Mouse (Mus musculus): ENCODE measurements at regions not wholly inside any gene's neighbourhood (a gene's known extent, or its start where the extent isn't known, plus 50 kb on each side); places are given as distances from the start of the nearest gene placed in this dataset.
A peak's percentile ranks its signal among the peaks of the same experiment; 100 is the strongest.
"Not testable (repeated sequence)": the region's sequence is repeated elsewhere in the genome, so short reads cannot be mapped to it uniquely, and the experiment has no call there.

GRCm38 (mm10) chr1:168738005-168738404, 305.9 kb upstream of the Pbx1 start:
- intact Hi-C loops (cut with DNase I) = no loop called here
- no peak for DNase-seq (ENCODE audit: low spot score in 2 of 2)

- no peak for DNase-seq (ENCODE audit: low spot score in 2 of 2)
- intact Hi-C loops (cut with DNase I) = no loop called here
These were observed 305.3 kb upstream of the Pbx1 start for GRCm38 (mm10) chr1:168737277-168737863.

GRCm38 (mm10) chr1:168733066-168733465, 301.0 kb upstream of the Pbx1 start:
- no peak for DNase-seq (ENCODE audit: low spot score in 2 of 2)

DNA sequence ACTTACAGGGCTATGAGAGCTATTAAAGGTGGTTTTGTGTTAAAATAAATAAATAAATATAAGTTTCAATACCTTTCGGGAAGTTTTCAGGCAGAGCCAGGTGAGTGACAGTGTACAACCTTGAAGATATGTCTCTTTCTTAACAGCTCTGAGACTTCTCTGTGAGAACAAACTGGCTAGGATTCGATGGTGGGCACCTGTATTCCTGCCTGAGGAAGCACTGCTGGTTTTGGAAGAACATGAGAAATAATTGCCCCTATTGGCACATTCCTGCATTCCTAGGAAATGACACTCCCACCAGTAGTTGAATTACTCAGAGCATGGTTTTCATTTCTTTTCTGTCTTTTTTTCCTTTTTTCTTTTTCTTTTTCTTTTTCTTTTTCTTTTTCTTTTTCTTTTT, 277.8 kb upstream of the Pbx1 start:
- intact Hi-C loops (cut with DNase I) = no loop called here
- DNase-seq (ENCODE audit: low spot score in 2 of 2) = no peak

More at GRCm38 (mm10) chr1:168733066-168733465, 301.0 kb upstream of the Pbx1 start:
- intact Hi-C loops (cut with DNase I) = no loop called here

DNA sequence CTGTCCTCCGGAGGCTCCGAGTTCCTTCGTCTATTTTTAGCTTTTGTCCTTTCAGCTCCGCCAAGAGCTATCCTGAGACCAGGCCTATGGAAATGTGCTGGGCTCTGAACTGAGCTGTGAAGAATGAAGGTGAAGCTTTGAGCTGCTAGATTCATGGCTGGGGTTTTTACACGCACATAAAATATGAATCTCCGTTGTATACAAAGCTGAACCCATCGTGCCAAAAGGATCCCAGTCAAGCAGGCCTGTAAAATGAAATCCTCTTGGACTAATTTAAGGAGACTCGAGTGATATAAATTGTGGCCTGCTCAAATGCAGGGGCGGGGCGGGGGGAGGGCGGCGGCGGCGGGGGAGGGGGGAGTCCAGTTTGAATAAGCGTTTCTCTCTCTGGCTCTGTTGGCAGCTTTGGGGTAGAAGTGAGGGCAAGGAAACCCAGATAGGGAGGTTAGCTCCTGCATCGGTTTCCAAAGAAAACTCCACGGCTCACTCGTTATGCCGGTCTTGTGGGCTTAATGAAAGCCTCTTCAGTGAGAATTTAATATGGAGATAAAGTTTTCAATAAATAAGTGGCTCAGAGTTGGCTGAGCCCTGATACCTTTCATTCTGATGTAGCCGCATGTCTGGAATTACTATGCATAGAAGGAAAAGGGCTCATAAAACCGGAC, 277.1 kb upstream of the Pbx1 start:
- DNase-seq (ENCODE audit: low spot score in 2 of 2) = peak; percentile 16 to 36
- intact Hi-C loops (cut with DNase I) = no loop called here

DNA sequence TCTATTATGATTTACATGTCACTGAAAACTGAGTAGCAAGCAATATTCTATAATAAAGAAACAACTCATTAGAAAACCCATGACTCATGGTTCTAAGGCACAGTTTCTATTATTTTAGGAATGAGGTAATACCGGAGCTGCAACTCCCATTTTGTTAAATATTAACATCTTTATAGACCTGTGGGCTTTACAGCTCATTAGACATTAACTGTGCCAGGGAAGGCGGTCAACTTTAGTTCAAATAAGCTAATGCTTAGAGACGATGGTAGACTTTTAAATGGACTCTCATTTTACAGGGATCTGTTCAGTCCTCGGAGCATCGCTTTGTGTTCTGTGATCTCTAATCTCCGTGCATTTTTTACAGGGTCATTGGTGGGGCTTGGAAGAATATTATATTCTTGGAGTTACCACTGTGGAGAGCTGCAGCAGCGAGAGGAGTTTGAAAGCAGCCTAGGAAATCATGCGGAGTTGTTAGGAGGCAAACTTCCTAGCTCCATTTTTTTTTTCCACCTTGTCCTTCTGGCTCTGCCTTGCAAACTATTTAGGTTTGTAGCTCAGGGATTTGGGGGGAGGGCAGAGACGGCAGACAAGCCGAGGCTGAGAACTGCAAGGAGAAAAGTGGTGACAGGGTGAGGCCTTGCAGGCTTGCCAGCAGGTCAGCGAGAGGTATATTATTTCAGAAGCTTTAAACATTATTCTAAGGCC, 276.2 kb upstream of the Pbx1 start:
- peak; percentile 6 to 12 for DNase-seq (ENCODE audit: low spot score in 2 of 2)
- intact Hi-C loops (cut with DNase I) = no loop called here

DNA sequence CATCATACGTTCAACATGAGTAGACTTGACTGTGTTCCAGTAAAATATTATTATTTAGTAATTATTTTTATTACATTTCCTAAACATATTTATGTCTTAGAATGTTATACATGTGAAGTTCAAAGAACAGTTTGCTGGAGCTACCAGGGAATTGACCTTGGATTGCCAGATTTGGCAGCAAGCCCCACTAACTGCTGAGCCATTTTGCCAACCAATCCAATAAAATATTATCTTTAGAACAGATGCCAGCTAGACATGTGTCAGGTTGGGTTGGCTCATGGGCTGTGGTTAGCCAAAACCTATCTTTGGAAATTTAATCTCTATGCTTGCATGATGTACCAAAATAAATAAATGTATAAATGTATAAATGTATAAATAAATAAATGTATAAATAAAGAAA, 265.3 kb upstream of the Pbx1 start:
- intact Hi-C loops (cut with DNase I) = no loop called here
- DNase-seq (ENCODE audit: low spot score in 2 of 2) = no peak

- peak in 1 of 2 experiments; percentile 17 for DNase-seq (ENCODE audit: low spot score in 2 of 2)
These were observed 254.8 kb upstream of the Pbx1 start for GRCm38 (mm10) chr1:168686821-168687220.

GRCm38 (mm10) chr1:168685147-168685546, 253.1 kb upstream of the Pbx1 start:
- intact Hi-C loops (cut with DNase I) = no loop called here
- no peak for DNase-seq (ENCODE audit: low spot score in 2 of 2)

More at GRCm38 (mm10) chr1:168686821-168687220, 254.8 kb upstream of the Pbx1 start:
- intact Hi-C loops (cut with DNase I) = no loop called here

DNA sequence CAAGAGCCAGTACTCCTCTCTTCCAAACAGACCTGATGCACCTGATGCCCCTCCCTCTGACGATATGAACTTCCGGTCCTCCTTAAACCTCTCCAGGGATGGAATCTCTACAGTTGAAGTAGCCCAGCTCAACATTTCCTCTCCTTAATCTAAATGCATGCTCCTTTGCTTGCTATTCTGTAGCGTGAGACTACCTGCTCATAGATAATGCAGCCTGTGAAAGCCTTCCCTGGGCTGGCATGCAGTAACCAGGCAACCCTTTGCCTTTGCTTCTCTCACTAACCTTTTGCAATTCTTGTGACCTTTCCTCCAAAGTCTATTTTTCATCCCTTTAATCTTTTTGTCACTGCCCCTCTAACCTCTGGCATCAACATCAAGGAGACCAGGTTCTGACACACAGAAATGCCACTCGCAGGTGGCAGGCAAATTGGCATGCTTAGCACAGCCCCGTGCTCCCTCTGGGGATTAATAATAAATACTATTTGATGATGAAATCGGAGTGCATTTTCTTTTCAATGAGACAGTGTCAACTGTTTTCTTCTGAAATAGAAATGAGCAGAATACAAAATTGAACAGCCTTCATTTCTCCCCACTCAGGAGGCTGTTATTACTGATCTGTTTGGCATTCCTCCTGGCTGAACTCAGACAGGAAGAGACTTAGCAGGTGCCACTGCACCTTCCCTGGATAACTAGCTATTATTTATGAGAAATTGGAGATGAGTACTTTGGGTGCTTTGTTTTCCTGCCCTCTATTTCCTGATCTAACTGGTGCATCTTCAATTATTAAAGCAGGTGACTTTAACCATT, 249.8 kb upstream of the Pbx1 start:
- DNase-seq (ENCODE audit: low spot score in 2 of 2) = no peak
- intact Hi-C loops (cut with DNase I) = no loop called here

DNA sequence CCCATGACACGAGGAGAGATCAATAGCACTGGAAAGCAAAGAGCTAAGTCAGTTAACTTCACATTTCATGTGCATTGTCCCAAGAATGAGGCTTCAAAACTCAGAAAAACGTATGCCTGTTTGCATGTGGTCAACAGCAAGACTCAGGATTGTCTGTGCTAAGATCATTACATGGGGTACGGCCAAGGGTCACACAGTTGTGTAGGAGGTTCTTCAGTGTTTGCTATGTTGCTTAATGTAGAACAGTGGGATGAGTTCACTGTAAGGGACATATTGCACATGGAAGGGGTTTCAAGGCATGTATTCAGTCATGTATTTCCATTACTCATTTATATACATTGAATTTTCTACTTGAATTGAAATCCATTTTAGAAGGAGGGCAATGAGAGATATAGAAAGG, 248.6 kb upstream of the Pbx1 start:
- intact Hi-C loops (cut with DNase I) = no loop called here
- no peak for DNase-seq (ENCODE audit: low spot score in 2 of 2)

GRCm38 (mm10) chr1:168676418-168677413, 244.6 kb upstream of the Pbx1 start:
- DNase-seq (ENCODE audit: low spot score in 2 of 2) = peak in 1 of 2 experiments; percentile 32
- intact Hi-C loops (cut with DNase I) = loop anchor here (5.0 kb wide), 1 partner anchor 244 kb away; the partner anchor contains the start of gene Pbx1

GRCm38 (mm10) chr1:168675741-168676140, 243.7 kb upstream of the Pbx1 start:
- DNase-seq (ENCODE audit: low spot score in 2 of 2) = no peak
- intact Hi-C loops (cut with DNase I) = loop anchor here (5.0 kb wide), 1 partner anchor 243 kb away; the partner anchor contains the start of gene Pbx1

DNA sequence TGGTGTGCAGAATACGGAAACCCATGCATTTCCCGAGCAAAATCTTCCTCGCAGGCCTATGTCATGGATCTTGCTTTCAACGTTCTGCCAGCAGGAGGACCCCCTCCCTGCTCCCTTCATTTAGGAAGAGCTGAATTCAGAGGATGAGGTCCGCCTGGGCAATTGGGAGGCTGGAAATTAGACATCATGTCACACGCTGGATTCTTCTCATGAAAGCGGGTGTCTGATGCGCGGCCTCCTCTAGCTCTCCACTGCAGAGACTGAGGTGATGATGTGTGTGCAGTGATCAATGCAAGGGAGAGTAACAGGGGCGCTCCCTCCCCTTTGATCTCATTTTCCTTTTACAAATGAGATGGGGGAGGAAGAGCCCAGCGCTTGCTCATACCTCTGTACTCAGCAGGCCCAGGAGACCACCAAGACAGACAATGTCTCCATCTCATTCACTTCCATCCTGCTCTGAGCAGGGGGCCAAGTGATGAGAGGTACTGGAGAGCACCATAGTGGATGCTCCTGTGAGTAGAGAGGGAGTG, 230.8 kb upstream of the Pbx1 start:
- no peak for DNase-seq (ENCODE audit: low spot score in 2 of 2)
- intact Hi-C loops (cut with DNase I) = no loop called here

DNA sequence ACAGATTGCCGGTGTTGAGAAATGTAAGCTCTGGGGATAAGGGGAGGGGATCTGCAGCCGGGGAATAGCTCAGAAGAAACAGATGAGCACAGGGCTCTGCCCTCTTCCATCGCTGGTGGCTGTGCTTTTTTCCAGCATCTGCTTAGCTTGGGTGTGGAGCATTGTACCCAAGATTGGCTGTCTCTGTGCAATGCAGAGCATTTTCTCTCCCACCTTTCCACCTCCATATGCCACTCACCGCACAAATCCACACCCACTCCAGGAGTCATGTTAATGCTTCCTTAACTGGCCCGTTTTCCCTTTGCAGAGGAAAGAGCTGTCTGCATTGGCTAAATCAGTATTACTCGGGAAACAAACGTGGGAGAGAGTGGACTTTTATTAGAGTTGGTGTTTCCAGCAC, 228.9 kb upstream of the Pbx1 start:
- intact Hi-C loops (cut with DNase I) = no loop called here
- no peak for DNase-seq (ENCODE audit: low spot score in 2 of 2)

- no peak for DNase-seq (ENCODE audit: low spot score in 2 of 2)
- intact Hi-C loops (cut with DNase I) = no loop called here
These were observed 227.5 kb upstream of the Pbx1 start for GRCm38 (mm10) chr1:168659578-168659977.

DNA sequence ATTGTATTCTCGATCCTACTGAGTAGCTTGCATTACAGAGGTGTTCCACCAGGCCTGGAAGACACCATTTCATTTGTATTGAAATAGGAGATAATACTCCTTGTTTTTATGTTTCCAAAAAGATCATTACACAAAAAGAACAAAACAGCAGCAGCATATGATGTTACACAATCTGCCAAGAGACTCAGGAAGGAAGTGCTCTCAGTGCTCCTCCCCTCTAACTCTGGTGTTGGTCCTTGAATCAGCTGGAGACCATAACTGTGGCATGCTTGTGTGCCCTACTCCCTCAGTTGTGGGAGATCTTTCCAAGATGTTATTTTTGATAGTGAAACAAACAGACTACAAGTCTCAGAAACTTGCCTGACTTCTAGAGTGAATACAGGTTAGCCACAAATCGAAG, 200.8 kb upstream of the Pbx1 start:
- DNase-seq (ENCODE audit: low spot score in 2 of 2) = no peak
- intact Hi-C loops (cut with DNase I) = no loop called here

- no peak for DNase-seq (ENCODE audit: low spot score in 2 of 2)
- intact Hi-C loops (cut with DNase I) = no loop called here
These were observed 199.9 kb upstream of the Pbx1 start for GRCm38 (mm10) chr1:168631979-168632378.

- intact Hi-C loops (cut with DNase I); DNase-seq (ENCODE audit: low spot score in 2 of 2): not testable (repeated sequence)
These were observed 169.9 kb upstream of the Pbx1 start for GRCm38 (mm10) chr1:168601967-168602366.
